Mouse (Mus musculus) midbrain, embryonic 11.5 days (tissue): ENCODE data around the gene Trp53rkb. TPM values are rescaled to one million over a fixed set of nuclear protein-coding genes. Genes with fewer than 3 reads are reported as not detected.
"Not testable (repeated sequence)": the region's sequence is repeated elsewhere in the genome, so short reads cannot be mapped to it uniquely, and the experiment has no call there.

Source experiments
- ATAC-seq: fragments of 200-750 bp; cut with Nextera tagmentation; 2 replicates; pipeline ENCODE4 v1.8.0; 2017; ENCODE audit warnings: moderate TSS enrichment, moderate library complexity; ENCODE audit not compliant: low FRiP score
- DNase-seq: peaks from one replicate; pipeline ENCODE4 v3.0.0; 2015; ENCODE audit warnings: low spot score; ENCODE audit errors: missing footprints
- H3K27ac ChIP-seq: fragments of 300-500 bp; sonication (generic); 2 replicates; pipeline ENCODE4 v1.5.1; 2014; ENCODE audit warnings: low read depth, low read length
- H3K27me3 ChIP-seq: fragments of 300-500 bp; sonication (generic); 2 replicates; pipeline ENCODE4 v1.6.1; 2014; ENCODE audit warnings: mild to moderate bottlenecking, low read length, moderate library complexity, mixed read lengths; ENCODE audit not compliant: control insufficient read depth, insufficient read depth
- H3K36me3 ChIP-seq: fragments of 300-500 bp; sonication (generic); 2 replicates; pipeline ENCODE4 v1.6.1; 2014; ENCODE audit warnings: mild to moderate bottlenecking, low read length, moderate library complexity, mixed read lengths; ENCODE audit not compliant: control insufficient read depth, insufficient read depth
- H3K4me1 ChIP-seq: fragments of 300-500 bp; sonication (generic); 2 replicates; pipeline ENCODE4 v1.6.1; 2014; ENCODE audit warnings: low read length; ENCODE audit not compliant: control insufficient read depth, insufficient read depth
- H3K4me2 ChIP-seq: fragments of 300-500 bp; sonication (generic); 2 replicates; pipeline ENCODE4 v1.6.1; 2014; ENCODE audit warnings: mild to moderate bottlenecking, moderate library complexity
- H3K4me3 ChIP-seq: fragments of 300-500 bp; sonication (generic); 2 replicates; pipeline ENCODE4 v1.5.1; 2014; ENCODE audit warnings: low read depth, low read length
- H3K9ac ChIP-seq: fragments of 300-500 bp; sonication (generic); 2 replicates; pipeline ENCODE4 v1.6.1; 2014; ENCODE audit warnings: low read length
- H3K9me3 ChIP-seq: fragments of 300-500 bp; sonication (generic); 2 replicates; pipeline ENCODE4 v1.6.1; 2016; ENCODE audit warnings: low read length; ENCODE audit not compliant: control insufficient read depth
- WGBS: fragments of 180-500 bp; shearing (Covaris S2); extraction: QIAGEN DNeasy Blood & Tissue Kit; methylation state at CpG from one replicate; pipeline ENCODE4 v1.1.7; 2014; 5-methylcytosine and 5-hydroxymethylcytosine counted together
- polyA plus RNA-seq: library from polyadenylated mRNA; unstranded; fragments of >200 nt; fragmentation: Nextera tagmentation; extraction: Ambion mirVana; gene quantifications from 2 replicates; pipeline ENCODE4 v1.2.1, GENCODE M21; 2014

Gene Trp53rkb
- polyA plus RNA-seq: 8.7 and 10.8 TPM in 2 replicates

DNA sequence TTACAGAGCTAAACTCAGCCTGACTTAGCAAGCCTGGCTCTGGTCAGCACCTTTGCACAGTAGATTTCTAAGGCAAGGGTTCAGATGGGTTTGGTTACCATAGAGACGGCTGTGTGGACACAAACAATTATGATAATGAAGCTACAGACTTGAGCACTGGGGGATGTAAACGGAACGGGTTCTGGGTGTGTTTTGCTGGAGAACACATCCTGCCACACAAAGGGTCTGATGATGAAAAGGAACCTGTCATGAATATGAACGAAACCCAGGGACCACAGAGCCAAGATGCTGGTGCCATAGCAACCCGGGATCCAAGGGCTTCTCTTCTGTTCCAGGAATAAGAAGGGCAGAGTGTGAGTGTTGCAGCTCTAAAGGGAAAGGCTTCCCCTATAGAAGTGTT, at the start of gene Trp53rkb:
Gene Trp53rkb (plus strand): TSS at position 177 of the 400 bp plus-strand sequence.
- DNase-seq: peak; percentile 92
- H3K4me1 ChIP-seq: peaks cover 21% of the 10 kb centered on the region
- ATAC-seq: peak; percentile 81
- H3K36me3 ChIP-seq: peaks cover 3% of the 10 kb centered on the region
- H3K9ac ChIP-seq: peak within 1 kb of the TSS; percentile 86
- WGBS: 33% methylated on average over 5 of the region's 5 CpGs
- no peaks in the 10 kb centered on the region for H3K9me3 ChIP-seq
- peak within 1 kb of the TSS; percentile 56 for H3K4me2 ChIP-seq
- peak within 1 kb of the TSS; percentile 72 for H3K27ac ChIP-seq
- no peaks in the 10 kb centered on the region for H3K27me3 ChIP-seq
- H3K4me3 ChIP-seq: peak within 1 kb of the TSS; percentile 78

DNA sequence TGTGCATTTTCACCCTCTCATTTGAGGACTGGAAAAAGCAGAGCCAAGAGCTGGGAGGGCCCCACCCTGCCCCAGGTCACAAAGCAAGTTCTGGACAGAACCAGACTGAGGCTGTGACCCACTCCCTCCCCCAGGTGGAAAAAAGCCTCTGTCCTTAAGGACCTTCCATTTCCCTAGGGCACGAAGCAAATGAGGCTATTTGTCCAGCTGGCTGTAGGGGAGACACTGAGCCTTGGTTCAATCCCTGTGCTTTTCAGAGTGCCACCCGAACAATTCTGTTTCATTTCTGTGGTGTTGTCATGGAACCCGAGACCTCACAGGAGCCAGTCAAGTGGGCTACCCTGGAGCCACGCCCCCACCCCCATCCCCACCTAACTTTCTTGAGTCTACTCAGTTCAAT, 48.8 kb upstream of the Trp53rkb start:
- ATAC-seq (no peak), DNase-seq (no peak)
- Histone ChIP-seq H3K9me3 (no peaks in the 10 kb centered on the region), H3K27ac (no peak overlapping the region), H3K36me3 (no peaks in the 10 kb centered on the region), H3K4me3 (no peak overlapping the region), H3K27me3 (no peaks in the 10 kb centered on the region; the same call in 1 of the 2 replicates), H3K9ac (no peak overlapping the region), H3K4me2 (no peak overlapping the region), H3K4me1 (peaks cover 3% of the 10 kb centered on the region)
- WGBS: 41% methylated on average over 4 of the region's 4 CpGs

DNA sequence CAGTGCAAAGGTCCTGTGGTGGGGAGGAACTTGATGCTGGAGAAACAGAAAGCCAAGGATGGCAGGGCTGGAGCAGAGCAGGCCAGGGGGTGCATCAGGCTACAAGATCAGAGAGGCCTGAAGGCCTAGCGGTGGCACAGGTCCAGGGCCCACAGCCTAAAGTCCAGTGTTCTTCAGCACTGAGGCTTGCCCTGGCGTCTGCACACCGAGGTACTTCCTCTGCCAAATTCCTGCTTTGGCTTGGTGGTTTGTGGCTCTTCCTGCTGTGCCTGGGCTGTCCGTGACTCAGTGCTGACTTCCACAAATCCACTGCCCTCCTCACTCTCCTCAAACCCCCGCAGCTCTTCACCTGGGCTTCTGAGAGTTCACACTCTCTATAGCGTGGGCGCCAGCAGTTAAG, 47.9 kb upstream of the Trp53rkb start:
- WGBS: 82% methylated on average over 7 of the region's 7 CpGs
- no peak overlapping the region for H3K4me3 ChIP-seq
- H3K36me3 ChIP-seq: no peaks in the 10 kb centered on the region
- H3K4me2 ChIP-seq: no peak overlapping the region
- DNase-seq (no peak), ATAC-seq (no peak)
- H3K27me3 ChIP-seq: no peaks in the 10 kb centered on the region; the same call in 1 of the 2 replicates
- H3K27ac ChIP-seq: no peak overlapping the region
- no peaks in the 10 kb centered on the region for H3K9me3 ChIP-seq
- H3K4me1 ChIP-seq: peaks cover 3% of the 10 kb centered on the region
- no peak overlapping the region for H3K9ac ChIP-seq

DNA sequence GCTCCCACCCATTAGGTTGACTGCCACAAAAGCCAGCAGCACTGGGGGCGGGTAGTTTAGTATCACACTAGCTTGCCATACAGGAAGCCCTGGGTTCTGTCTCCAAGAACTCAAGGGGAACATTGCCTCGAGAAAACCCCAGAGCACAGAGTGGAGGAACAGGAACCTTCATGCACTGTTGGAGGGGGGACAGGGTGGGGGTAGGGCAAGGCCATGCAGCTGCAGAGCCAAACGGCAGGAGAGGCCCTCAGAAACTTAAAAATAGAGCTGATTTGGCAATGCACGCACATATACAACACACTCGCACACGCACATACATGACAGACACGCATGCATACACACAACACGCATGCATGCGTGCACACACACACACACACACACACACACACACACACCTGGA, 46.5 kb upstream of the Trp53rkb start:
- Histone ChIP-seq H3K27me3 (no peaks in the 10 kb centered on the region; the same call in 1 of the 2 replicates), H3K36me3 (no peaks in the 10 kb centered on the region), H3K4me3 (no peak overlapping the region), H3K9me3 (no peaks in the 10 kb centered on the region), H3K4me2 (no peak overlapping the region), H3K9ac (no peak overlapping the region), H3K27ac (no peak overlapping the region), H3K4me1 (peaks cover 3% of the 10 kb centered on the region)
- WGBS: 92% methylated on average over 9 of the region's 9 CpGs
- DNase-seq (no peak), ATAC-seq (no peak)

DNA sequence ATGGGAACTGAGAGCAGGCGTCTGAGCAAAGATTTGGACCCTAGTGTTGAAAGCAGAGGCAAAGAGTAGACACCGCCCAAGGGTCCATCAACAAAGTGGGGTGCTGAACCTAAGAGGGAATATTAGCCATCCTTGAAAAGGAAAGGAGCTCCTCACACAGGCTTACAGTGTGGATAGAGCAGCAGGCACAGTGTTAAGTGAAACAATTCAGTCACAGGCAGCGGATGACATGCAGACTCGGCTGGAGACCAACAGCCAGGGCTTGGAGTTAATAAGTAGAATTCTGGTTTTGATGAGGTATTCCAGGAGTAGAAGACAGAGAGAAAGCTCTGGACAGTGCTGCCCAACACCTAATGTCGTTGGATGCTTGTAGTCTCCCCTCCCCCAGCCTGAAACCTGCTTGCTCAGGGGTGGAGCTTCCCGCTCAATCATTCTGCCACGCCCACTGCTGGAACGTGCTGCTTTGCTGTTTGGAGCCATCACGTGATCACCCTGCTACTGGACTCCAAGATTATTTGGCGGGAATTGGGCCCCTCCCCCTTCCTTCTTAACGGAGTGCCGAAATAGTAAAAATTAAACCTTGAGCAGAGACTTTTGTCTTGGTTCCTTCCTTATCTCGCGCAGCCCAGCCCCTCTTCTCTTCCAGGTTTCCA, 45.9 kb upstream of the Trp53rkb start:
- not testable (repeated sequence) for H3K4me3 ChIP-seq, H3K4me2 ChIP-seq, H3K4me1 ChIP-seq, H3K27ac ChIP-seq, H3K9ac ChIP-seq, H3K27me3 ChIP-seq, ATAC-seq, DNase-seq, H3K36me3 ChIP-seq, H3K9me3 ChIP-seq
- WGBS: 56% methylated on average over 14 of the region's 14 CpGs

DNA sequence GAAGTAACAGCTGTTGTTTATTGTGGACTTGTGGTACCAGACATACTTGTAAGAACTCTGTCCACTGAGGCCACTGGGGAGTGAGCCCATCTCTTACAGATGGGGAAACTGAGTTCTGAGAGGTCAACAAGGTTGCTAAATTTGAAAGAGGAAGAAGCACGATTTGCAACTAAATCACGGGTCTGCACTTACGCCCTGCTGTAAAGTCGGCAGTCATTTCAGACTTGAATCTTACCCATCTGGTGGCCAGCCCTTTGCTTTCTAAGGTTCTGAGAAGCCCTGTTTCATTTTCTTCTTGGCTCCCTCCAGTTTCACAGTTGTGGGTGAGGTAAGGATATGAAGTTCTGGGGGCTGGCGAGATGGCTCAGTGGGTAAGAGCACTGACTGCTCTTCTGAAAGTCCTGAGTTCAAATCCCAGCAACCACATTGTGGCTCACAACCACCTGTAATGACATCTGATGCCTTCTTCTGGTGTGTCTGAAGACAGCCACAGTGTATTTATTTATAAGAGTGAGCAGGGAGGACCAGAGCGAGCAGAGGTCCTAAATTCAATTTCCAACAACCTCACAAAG, 41.6 kb upstream of the Trp53rkb start:
- Histone ChIP-seq H3K9me3 (no peaks in the 10 kb centered on the region), H3K27me3 (no peaks in the 10 kb centered on the region), H3K9ac (no peak overlapping the region), H3K36me3 (no peaks in the 10 kb centered on the region), H3K4me2 (no peak overlapping the region), H3K4me1 (no peaks in the 10 kb centered on the region), H3K4me3 (no peak overlapping the region), H3K27ac (no peak overlapping the region)
- DNase-seq (no peak), ATAC-seq (no peak)
- 85% methylated on average over 6 of the region's 6 CpGs for WGBS

DNA sequence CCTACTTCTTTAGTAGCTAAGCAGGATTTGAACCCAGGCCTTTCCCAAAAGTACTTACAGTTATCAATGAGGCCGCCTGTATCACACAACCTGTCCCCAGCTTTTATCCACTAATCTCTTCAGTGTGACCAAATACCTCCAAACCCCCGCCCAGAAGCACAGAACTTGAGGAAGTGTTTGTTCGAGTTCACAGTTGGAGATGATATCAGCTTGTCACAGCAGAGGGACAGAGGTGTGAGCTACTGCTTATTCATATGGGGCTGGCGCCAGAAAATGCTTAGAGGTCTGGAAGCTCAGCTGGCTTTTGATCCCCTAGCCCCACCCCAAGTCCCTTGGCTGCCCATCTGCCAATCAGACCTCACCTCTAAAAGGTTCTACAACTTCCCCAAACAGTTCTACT, 38.1 kb upstream of the Trp53rkb start:
- H3K4me1 ChIP-seq: no peaks in the 10 kb centered on the region
- H3K27me3 ChIP-seq: no peaks in the 10 kb centered on the region
- H3K27ac ChIP-seq: no peak overlapping the region
- DNase-seq (no peak), ATAC-seq (no peak)
- WGBS: 72% methylated on average over 4 of the region's 4 CpGs
- no peak overlapping the region for H3K4me2 ChIP-seq
- H3K9me3 ChIP-seq: no peaks in the 10 kb centered on the region
- H3K36me3 ChIP-seq: no peaks in the 10 kb centered on the region
- H3K4me3 ChIP-seq: no peak overlapping the region
- no peak overlapping the region for H3K9ac ChIP-seq

DNA sequence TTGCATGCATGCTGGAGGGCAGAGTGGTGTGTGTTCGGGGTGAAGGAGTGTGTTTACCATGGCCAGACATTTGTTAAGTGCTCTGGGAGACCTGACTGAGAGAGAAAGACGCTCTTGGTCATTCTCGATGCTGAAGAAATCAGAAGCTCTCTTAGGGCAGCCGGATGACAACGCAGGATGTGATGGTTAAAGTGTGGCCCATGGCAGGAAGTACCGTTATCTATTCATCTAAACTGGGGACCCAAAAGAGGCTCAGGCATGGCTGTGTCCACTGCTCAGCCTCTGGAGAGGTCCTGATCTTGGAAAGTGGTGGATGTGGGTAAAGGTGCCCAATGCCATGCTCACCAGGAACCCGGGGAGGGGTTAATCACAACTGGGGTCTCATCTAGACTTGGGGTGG, 37.6 kb upstream of the Trp53rkb start:
- Histone ChIP-seq H3K4me1 (no peaks in the 10 kb centered on the region), H3K36me3 (no peaks in the 10 kb centered on the region), H3K4me3 (no peak overlapping the region), H3K9me3 (no peaks in the 10 kb centered on the region), H3K9ac (no peak overlapping the region), H3K27ac (no peak overlapping the region), H3K4me2 (no peak overlapping the region), H3K27me3 (no peaks in the 10 kb centered on the region)
- ATAC-seq: no peak
- 91% methylated on average over 7 of the region's 7 CpGs for WGBS
- no peak for DNase-seq

DNA sequence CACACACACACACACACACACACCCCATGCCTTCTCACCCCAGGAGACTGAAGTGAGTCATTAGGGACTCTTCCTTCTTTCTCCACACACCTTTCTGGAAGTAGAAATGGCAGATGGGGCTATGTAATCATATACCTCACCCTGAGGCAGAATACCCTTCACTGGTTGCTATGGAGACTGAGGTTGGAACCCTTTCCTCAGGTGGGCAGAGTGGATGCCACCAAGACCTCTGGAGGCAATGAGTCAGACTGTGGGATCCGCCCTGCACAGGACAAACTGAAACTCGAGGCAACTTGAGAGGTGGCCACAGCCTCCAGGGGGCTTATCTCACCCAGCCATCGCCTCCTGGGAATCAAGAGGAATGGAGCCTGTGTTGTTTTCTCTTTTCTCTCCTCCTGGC, 34.4 kb upstream of the Trp53rkb start:
- H3K9ac ChIP-seq: no peak overlapping the region
- no peaks in the 10 kb centered on the region for H3K27me3 ChIP-seq
- H3K4me1 ChIP-seq: no peaks in the 10 kb centered on the region
- DNase-seq: no peak
- 43% methylated on average over 3 of the region's 3 CpGs for WGBS
- ATAC-seq: no peak
- H3K9me3 ChIP-seq: no peaks in the 10 kb centered on the region
- H3K4me3 ChIP-seq: no peak overlapping the region
- H3K4me2 ChIP-seq: no peak overlapping the region
- H3K27ac ChIP-seq: no peak overlapping the region
- no peaks in the 10 kb centered on the region for H3K36me3 ChIP-seq
